Mouse (Mus musculus): ENCODE results near the gene Sv2c. TPM values are rescaled to one million over a fixed set of nuclear protein-coding genes. Genes with fewer than 3 reads are reported as not detected.

The Sv2c gene
- polyA plus RNA-seq, 1 experiment from 2014 or later, result 0.86 TPM

- peak overlapping the region; percentile 46 for H3K4me3 ChIP-seq (ENCODE audit: low read depth, low read length)
- peak overlapping the region; percentile 53 for H3K9ac ChIP-seq (ENCODE audit: low read length)
- H3K27ac ChIP-seq (ENCODE audit: low read depth, low read length), result no peak overlapping the region
- DNase-seq (ENCODE audit: low spot score), result no peak
- H3K36me3 ChIP-seq (ENCODE audit: control insufficient read depth, insufficient read depth, low read length), result no peaks in the 10 kb centered on the region
- H3K4me2 ChIP-seq (ENCODE audit: low read depth, low read length, severe bottlenecking), result peak overlapping the region; percentile 94
- H3K4me1 ChIP-seq (replicated peaks; ENCODE audit: control insufficient read depth, insufficient read depth, low read length), result peaks cover 6% of the 10 kb centered on the region; the same call in 1 of the 2 replicates
- under 1% methylated on average over 15 of the region's 15 CpGs for WGBS
- no peaks in the 10 kb centered on the region for H3K9me3 ChIP-seq (ENCODE audit: control insufficient read depth, low read length)
- H3K27me3 ChIP-seq (ENCODE audit: control insufficient read depth, insufficient read depth, low read length), result peaks cover 41% of the 10 kb centered on the region
- ATAC-seq (replicated peaks; ENCODE audit: low FRiP score), result peak; percentile 65
Observed at GRCm38 (mm10) chr13:96132833-96133232, 456 bp upstream of the Sv2c start.

DNA sequence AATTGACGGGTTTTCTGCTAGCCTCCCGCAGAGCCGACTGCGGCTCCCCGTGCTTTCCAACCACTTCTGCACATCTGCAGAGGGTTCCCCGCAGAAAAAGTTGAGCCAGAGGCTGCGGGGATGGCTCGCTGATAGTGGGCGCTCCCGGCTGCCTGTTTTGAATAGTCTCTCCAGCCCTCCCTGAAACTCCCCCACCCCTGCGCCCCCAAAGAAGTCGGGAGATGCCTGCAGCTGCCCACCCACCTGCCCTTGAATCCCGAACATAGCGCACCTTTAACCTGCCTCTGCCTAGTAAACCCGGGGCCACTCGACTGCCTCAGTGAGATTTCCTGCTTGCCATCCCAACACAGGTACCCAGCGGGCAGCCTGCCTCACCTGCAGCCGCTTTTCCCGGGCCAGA lies 466 bp downstream of the Sv2c start:
- H3K4me3 ChIP-seq (ENCODE audit: low read depth, low read length), result peak overlapping the region; percentile 46
- peak overlapping the region; percentile 94 for H3K4me2 ChIP-seq (ENCODE audit: low read depth, low read length, severe bottlenecking)
- H3K27me3 ChIP-seq (ENCODE audit: control insufficient read depth, insufficient read depth, low read length), result peaks cover 41% of the 10 kb centered on the region
- ATAC-seq (replicated peaks; ENCODE audit: low FRiP score) (0 out of 2 replicates have a peak, but pooled peaks have one; percentile 10), DNase-seq (ENCODE audit: low spot score) (peak; percentile 63)
- H3K4me1 ChIP-seq (replicated peaks; ENCODE audit: control insufficient read depth, insufficient read depth, low read length), result peaks cover 6% of the 10 kb centered on the region; the same call in 1 of the 2 replicates
- H3K27ac ChIP-seq (ENCODE audit: low read depth, low read length), result no peak overlapping the region
- WGBS, result under 1% methylated on average over 19 of the region's 19 CpGs
- H3K9ac ChIP-seq (ENCODE audit: low read length), result peak overlapping the region; percentile 53
- no peaks in the 10 kb centered on the region for H3K36me3 ChIP-seq (ENCODE audit: control insufficient read depth, insufficient read depth, low read length)
- no peaks in the 10 kb centered on the region for H3K9me3 ChIP-seq (ENCODE audit: control insufficient read depth, low read length)

- H3K36me3 ChIP-seq (ENCODE audit: control insufficient read depth, insufficient read depth, low read length), result no peaks in the 10 kb centered on the region
- peak; percentile 83 for DNase-seq (ENCODE audit: low spot score)
- WGBS, result under 1% methylated on average over 26 of the region's 30 CpGs
- ATAC-seq (replicated peaks; ENCODE audit: low FRiP score), result peak; percentile 69
- peak overlapping the region; percentile 46 for H3K4me3 ChIP-seq (ENCODE audit: low read depth, low read length)
- H3K27ac ChIP-seq (ENCODE audit: low read depth, low read length), result no peak overlapping the region
- peak overlapping the region; percentile 94 for H3K4me2 ChIP-seq (ENCODE audit: low read depth, low read length, severe bottlenecking)
- 0 out of 2 replicates have a peak overlapping the region, but pooled peaks have one; percentile 14 for H3K9ac ChIP-seq (ENCODE audit: low read length)
- no peaks in the 10 kb centered on the region for H3K9me3 ChIP-seq (ENCODE audit: control insufficient read depth, low read length)
- peaks cover 41% of the 10 kb centered on the region for H3K27me3 ChIP-seq (ENCODE audit: control insufficient read depth, insufficient read depth, low read length)
- peaks cover 6% of the 10 kb centered on the region; the same call in 1 of the 2 replicates for H3K4me1 ChIP-seq (replicated peaks; ENCODE audit: control insufficient read depth, insufficient read depth, low read length)
Observed at GRCm38 (mm10) chr13:96131050-96131449, 1.3 kb downstream of the Sv2c start.

DNA sequence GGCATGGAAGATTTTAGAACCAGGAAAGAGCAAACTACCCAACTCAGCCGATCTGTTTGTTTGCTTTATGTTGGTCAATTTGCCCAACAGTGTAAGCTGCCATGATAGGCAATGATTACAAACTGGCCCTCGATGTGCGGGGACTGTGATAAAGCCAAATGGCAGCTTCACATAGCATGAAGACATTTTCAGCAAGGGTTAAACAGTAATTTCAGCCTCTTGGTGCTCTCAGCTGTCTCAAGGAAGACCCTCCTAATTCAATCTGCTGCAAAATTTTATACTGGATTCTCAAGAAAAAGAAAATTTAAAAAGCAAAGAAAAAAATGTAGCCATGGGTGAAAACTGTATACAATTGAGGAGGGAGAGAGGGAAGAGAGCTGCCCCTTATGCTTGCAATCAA lies 3.3 kb downstream of the Sv2c start:
- peaks cover 6% of the 10 kb centered on the region; the same call in 1 of the 2 replicates for H3K4me1 ChIP-seq (replicated peaks; ENCODE audit: control insufficient read depth, insufficient read depth, low read length)
- 85% methylated on average over 3 of the region's 3 CpGs for WGBS
- H3K36me3 ChIP-seq (ENCODE audit: control insufficient read depth, insufficient read depth, low read length), result no peaks in the 10 kb centered on the region
- H3K9ac ChIP-seq (ENCODE audit: low read length), result no peak overlapping the region
- DNase-seq (ENCODE audit: low spot score) (no peak), ATAC-seq (replicated peaks; ENCODE audit: low FRiP score) (no peak)
- peaks cover 35% of the 10 kb centered on the region for H3K27me3 ChIP-seq (ENCODE audit: control insufficient read depth, insufficient read depth, low read length)
- no peak overlapping the region for H3K4me3 ChIP-seq (ENCODE audit: low read depth, low read length)
- H3K27ac ChIP-seq (ENCODE audit: low read depth, low read length), result no peak overlapping the region
- H3K9me3 ChIP-seq (ENCODE audit: control insufficient read depth, low read length), result no peaks in the 10 kb centered on the region
- H3K4me2 ChIP-seq (ENCODE audit: low read depth, low read length, severe bottlenecking), result no peak overlapping the region

DNA sequence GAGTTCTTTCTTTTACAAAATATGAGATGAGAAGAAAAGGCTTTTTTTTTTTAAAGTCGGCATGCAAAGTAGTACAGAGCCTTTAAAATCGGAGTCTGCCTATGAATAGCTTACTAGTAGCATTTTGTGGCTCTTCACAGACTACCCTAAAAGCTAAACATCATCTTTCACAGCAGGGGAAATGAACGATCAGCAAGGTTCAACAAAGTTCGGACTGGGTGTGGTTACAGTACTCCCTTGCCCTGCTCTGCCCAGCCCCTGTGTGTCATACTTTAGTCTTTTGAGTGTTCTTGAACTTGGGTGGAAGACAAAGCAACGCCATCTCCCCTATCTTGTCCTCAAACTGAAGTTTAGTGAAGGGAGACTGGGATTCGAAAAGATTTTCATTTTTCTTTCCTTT lies 5.7 kb downstream of the Sv2c start:
- WGBS, result 88% methylated on average over 6 of the region's 6 CpGs
- ATAC-seq (replicated peaks; ENCODE audit: low FRiP score) (no peak), DNase-seq (ENCODE audit: low spot score) (no peak)
- no peaks in the 10 kb centered on the region for H3K36me3 ChIP-seq (ENCODE audit: control insufficient read depth, insufficient read depth, low read length)
- no peak overlapping the region for H3K4me2 ChIP-seq (ENCODE audit: low read depth, low read length, severe bottlenecking)
- H3K27ac ChIP-seq (ENCODE audit: low read depth, low read length), result no peak overlapping the region
- no peak overlapping the region for H3K9ac ChIP-seq (ENCODE audit: low read length)
- no peaks in the 10 kb centered on the region; the same call in 1 of the 2 replicates for H3K4me1 ChIP-seq (replicated peaks; ENCODE audit: control insufficient read depth, insufficient read depth, low read length)
- H3K4me3 ChIP-seq (ENCODE audit: low read depth, low read length), result no peak overlapping the region
- H3K27me3 ChIP-seq (ENCODE audit: control insufficient read depth, insufficient read depth, low read length), result peaks cover 24% of the 10 kb centered on the region
- no peaks in the 10 kb centered on the region for H3K9me3 ChIP-seq (ENCODE audit: control insufficient read depth, low read length)

DNA sequence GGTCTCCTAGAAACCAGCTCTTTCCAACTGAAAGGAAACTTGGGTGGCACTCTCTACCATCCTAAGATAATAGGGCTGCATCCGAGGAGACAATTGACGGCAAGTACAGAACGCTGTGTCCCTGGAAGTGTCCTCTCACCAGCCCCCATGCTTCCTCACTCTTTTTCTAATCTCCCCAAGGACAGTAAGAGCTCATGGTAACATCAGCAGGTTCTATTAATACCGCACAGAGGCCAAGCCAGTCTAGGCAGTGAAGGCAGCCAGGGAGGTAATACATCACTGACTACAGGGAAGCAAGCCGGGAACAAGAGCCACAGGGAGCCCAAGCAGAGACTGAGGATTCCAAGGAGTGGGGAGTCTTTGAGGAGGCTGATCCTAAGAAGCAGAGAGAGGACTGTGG lies 7.4 kb downstream of the Sv2c start:
- Histone ChIP-seq H3K27ac (ENCODE audit: low read depth, low read length) (no peak overlapping the region), H3K4me1 (replicated peaks; ENCODE audit: control insufficient read depth, insufficient read depth, low read length) (no peaks in the 10 kb centered on the region), H3K36me3 (ENCODE audit: control insufficient read depth, insufficient read depth, low read length) (no peaks in the 10 kb centered on the region), H3K9me3 (ENCODE audit: control insufficient read depth, low read length) (no peaks in the 10 kb centered on the region), H3K4me2 (ENCODE audit: low read depth, low read length, severe bottlenecking) (no peak overlapping the region), H3K4me3 (ENCODE audit: low read depth, low read length) (no peak overlapping the region), H3K27me3 (ENCODE audit: control insufficient read depth, insufficient read depth, low read length) (peaks cover 7% of the 10 kb centered on the region), H3K9ac (ENCODE audit: low read length) (no peak overlapping the region)
- DNase-seq (ENCODE audit: low spot score) (no peak), ATAC-seq (replicated peaks; ENCODE audit: low FRiP score) (no peak)
- 69% methylated on average over 5 of the region's 5 CpGs for WGBS

DNA sequence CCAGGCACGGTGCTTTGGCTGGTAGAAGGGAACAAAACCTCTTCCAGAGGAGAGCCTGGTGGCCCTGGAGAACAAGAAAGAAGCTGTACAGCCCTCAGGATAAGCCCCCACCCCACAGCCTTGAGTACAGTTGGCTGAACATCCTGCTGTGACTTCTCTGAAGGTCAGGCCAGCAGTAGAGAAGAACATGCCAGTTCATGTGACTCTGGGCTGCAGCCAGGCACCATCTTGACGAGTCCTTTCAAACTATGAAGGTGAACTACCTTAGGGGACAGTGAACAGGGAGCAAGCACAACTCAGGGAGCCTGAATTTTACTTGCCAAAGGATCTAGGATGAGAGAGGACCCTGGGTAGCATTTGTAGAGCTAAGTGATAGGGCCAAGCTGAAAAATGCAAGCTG lies 19.7 kb downstream of the Sv2c start:
- Histone ChIP-seq H3K27me3 (ENCODE audit: control insufficient read depth, insufficient read depth, low read length) (no peaks in the 10 kb centered on the region), H3K9ac (ENCODE audit: low read length) (no peak overlapping the region), H3K36me3 (ENCODE audit: control insufficient read depth, insufficient read depth, low read length) (no peaks in the 10 kb centered on the region), H3K4me3 (ENCODE audit: low read depth, low read length) (no peak overlapping the region), H3K9me3 (ENCODE audit: control insufficient read depth, low read length) (no peaks in the 10 kb centered on the region), H3K27ac (ENCODE audit: low read depth, low read length) (no peak overlapping the region), H3K4me2 (ENCODE audit: low read depth, low read length, severe bottlenecking) (no peak overlapping the region), H3K4me1 (replicated peaks; ENCODE audit: control insufficient read depth, insufficient read depth, low read length) (no peaks in the 10 kb centered on the region)
- DNase-seq (ENCODE audit: low spot score) (no peak), ATAC-seq (replicated peaks; ENCODE audit: low FRiP score) (no peak)
- 79% methylated on average over 2 of the region's 2 CpGs for WGBS

DNA sequence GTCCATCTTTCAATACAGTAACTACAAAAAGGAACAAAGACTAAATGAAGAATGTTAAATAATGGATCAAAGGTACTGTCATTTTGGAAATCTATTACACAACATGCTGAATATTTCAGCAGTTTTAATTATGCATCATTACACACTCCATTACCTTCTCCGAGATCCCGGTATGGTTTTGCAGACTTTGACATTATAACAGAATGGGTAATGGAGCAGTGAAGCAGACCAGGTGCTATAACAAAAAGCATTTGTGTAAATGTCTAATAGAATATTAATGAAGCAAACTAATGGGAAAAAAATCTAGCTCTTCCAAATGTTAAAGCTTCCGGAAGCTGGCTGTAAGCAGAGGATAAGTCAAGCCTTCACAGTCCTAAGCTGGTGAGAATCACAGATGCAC lies 21.6 kb downstream of the Sv2c start:
- Histone ChIP-seq H3K4me2 (ENCODE audit: low read depth, low read length, severe bottlenecking) (no peak overlapping the region), H3K36me3 (ENCODE audit: control insufficient read depth, insufficient read depth, low read length) (no peaks in the 10 kb centered on the region), H3K27ac (ENCODE audit: low read depth, low read length) (no peak overlapping the region), H3K27me3 (ENCODE audit: control insufficient read depth, insufficient read depth, low read length) (no peaks in the 10 kb centered on the region), H3K4me3 (ENCODE audit: low read depth, low read length) (no peak overlapping the region), H3K9me3 (ENCODE audit: control insufficient read depth, low read length) (no peaks in the 10 kb centered on the region), H3K4me1 (replicated peaks; ENCODE audit: control insufficient read depth, insufficient read depth, low read length) (no peaks in the 10 kb centered on the region), H3K9ac (ENCODE audit: low read length) (no peak overlapping the region)
- ATAC-seq (replicated peaks; ENCODE audit: low FRiP score), result no peak
- 69% methylated on average over 3 of the region's 3 CpGs for WGBS
- DNase-seq (ENCODE audit: low spot score), result no peak

DNA sequence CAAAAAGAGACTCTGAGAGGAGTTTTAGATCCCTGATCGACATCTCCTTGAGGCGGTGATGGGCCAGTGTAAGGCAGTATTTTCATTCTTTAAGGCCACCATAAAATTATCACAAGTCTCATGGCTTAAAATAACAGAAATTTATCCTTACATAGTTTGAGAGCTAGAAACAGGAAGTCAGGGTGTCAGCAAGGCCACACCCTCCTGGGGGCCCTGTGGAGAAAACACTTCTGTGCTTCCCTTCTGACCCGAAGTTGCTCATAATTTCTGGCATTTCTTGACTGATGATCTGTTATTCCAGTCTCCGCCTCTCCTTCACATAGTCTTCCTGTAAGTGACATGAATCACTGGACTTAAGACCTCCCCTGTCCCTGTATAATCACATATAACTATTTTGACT lies 26.0 kb downstream of the Sv2c start:
- Histone ChIP-seq H3K27me3 (ENCODE audit: control insufficient read depth, insufficient read depth, low read length) (no peaks in the 10 kb centered on the region), H3K9ac (ENCODE audit: low read length) (no peak overlapping the region), H3K4me3 (ENCODE audit: low read depth, low read length) (no peak overlapping the region), H3K4me2 (ENCODE audit: low read depth, low read length, severe bottlenecking) (no peak overlapping the region), H3K27ac (ENCODE audit: low read depth, low read length) (no peak overlapping the region), H3K4me1 (replicated peaks; ENCODE audit: control insufficient read depth, insufficient read depth, low read length) (no peaks in the 10 kb centered on the region), H3K36me3 (ENCODE audit: control insufficient read depth, insufficient read depth, low read length) (no peaks in the 10 kb centered on the region), H3K9me3 (ENCODE audit: control insufficient read depth, low read length) (no peaks in the 10 kb centered on the region)
- DNase-seq (ENCODE audit: low spot score), result no peak
- no peak for ATAC-seq (replicated peaks; ENCODE audit: low FRiP score)
- 92% methylated on average over 4 of the region's 4 CpGs for WGBS

Measured in forebrain, embryonic 11.5 days (tissue).